Mouse (Mus musculus) midbrain, embryonic 11.5 days (tissue): ENCODE measurements at regions not wholly inside any gene's neighbourhood (a gene's known extent, or its start where the extent isn't known, plus 50 kb on each side); places are given as distances from the start of the nearest gene placed in this dataset.
A peak's percentile ranks its signal among the peaks of the same experiment; 100 is the strongest.

ENCODE experiments used
- ATAC-seq: fragments of 200-750 bp; cut with Nextera tagmentation; 2 replicates; pipeline ENCODE4 v1.8.0; 2017; ENCODE audit warnings: moderate TSS enrichment, moderate library complexity; ENCODE audit not compliant: low FRiP score
- DNase-seq: peaks from one replicate; pipeline ENCODE4 v3.0.0; 2015; ENCODE audit warnings: low spot score; ENCODE audit errors: missing footprints
- H3K27ac ChIP-seq: fragments of 300-500 bp; sonication (generic); 2 replicates; pipeline ENCODE4 v1.5.1; 2014; ENCODE audit warnings: low read depth, low read length
- H3K27me3 ChIP-seq: fragments of 300-500 bp; sonication (generic); 2 replicates; pipeline ENCODE4 v1.6.1; 2014; ENCODE audit warnings: mild to moderate bottlenecking, low read length, moderate library complexity, mixed read lengths; ENCODE audit not compliant: control insufficient read depth, insufficient read depth
- H3K36me3 ChIP-seq: fragments of 300-500 bp; sonication (generic); 2 replicates; pipeline ENCODE4 v1.6.1; 2014; ENCODE audit warnings: mild to moderate bottlenecking, low read length, moderate library complexity, mixed read lengths; ENCODE audit not compliant: control insufficient read depth, insufficient read depth
- H3K4me1 ChIP-seq: fragments of 300-500 bp; sonication (generic); 2 replicates; pipeline ENCODE4 v1.6.1; 2014; ENCODE audit warnings: low read length; ENCODE audit not compliant: control insufficient read depth, insufficient read depth
- H3K4me2 ChIP-seq: fragments of 300-500 bp; sonication (generic); 2 replicates; pipeline ENCODE4 v1.6.1; 2014; ENCODE audit warnings: mild to moderate bottlenecking, moderate library complexity
- H3K4me3 ChIP-seq: fragments of 300-500 bp; sonication (generic); 2 replicates; pipeline ENCODE4 v1.5.1; 2014; ENCODE audit warnings: low read depth, low read length
- H3K9ac ChIP-seq: fragments of 300-500 bp; sonication (generic); 2 replicates; pipeline ENCODE4 v1.6.1; 2014; ENCODE audit warnings: low read length
- H3K9me3 ChIP-seq: fragments of 300-500 bp; sonication (generic); 2 replicates; pipeline ENCODE4 v1.6.1; 2016; ENCODE audit warnings: low read length; ENCODE audit not compliant: control insufficient read depth
- WGBS: fragments of 180-500 bp; shearing (Covaris S2); extraction: QIAGEN DNeasy Blood & Tissue Kit; methylation state at CpG from one replicate; pipeline ENCODE4 v1.1.7; 2014; 5-methylcytosine and 5-hydroxymethylcytosine counted together

DNA sequence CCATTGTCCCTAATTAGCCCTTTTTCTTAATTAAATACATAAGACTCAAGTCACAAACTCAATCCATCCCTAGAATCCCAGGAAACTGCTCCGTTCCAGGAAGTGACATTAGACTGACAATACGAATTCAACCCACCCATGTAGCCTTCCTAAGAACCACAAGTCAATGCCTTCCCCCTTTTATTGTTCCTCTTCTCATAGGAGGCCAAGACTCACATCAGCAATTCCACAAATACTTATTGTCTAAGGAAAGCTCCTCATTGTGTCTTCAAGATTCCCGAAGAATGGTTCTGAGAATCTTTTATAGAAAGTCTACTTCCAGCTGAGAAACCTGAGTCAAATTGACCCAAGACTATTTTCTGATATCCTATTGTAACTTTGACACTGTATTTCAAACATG lies 147.3 kb downstream of the Dmac1 start:
- WGBS: 90% methylated on average over 3 of the region's 3 CpGs
- Histone ChIP-seq H3K4me1 (no peaks in the 10 kb centered on the region), H3K27me3 (no peaks in the 10 kb centered on the region), H3K36me3 (no peaks in the 10 kb centered on the region), H3K9me3 (no peaks in the 10 kb centered on the region), H3K4me2 (no peak overlapping the region), H3K4me3 (no peak overlapping the region), H3K27ac (no peak overlapping the region), H3K9ac (no peak overlapping the region)
- ATAC-seq: no peak
- no peak for DNase-seq

DNA sequence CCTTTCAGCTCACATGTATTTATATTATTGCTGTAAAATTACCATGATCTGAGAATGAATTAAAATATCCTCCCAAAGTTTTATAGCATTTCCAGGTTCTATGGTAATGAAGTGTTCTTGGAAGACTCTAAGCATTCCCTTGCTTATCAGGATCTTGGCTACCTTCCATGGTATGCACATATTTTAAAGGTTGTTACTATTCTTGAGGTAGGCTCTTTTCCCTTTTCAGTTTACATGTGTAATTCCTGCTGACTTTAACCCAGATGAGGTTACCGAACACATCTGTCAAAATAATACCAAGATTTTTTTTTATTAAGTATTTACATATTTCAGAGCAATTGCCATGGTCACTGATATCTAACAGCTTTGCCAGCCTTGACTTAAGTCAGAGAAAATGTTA lies 162.2 kb downstream of the Dmac1 start:
- ATAC-seq (no peak), DNase-seq (no peak)
- WGBS: 81% methylated on average over 1 of the region's 1 CpGs
- H3K4me2 ChIP-seq: no peak overlapping the region
- no peaks in the 10 kb centered on the region for H3K4me1 ChIP-seq
- H3K9ac ChIP-seq: no peak overlapping the region
- no peak overlapping the region for H3K27ac ChIP-seq
- no peaks in the 10 kb centered on the region for H3K27me3 ChIP-seq
- H3K9me3 ChIP-seq: no peaks in the 10 kb centered on the region
- H3K36me3 ChIP-seq: no peaks in the 10 kb centered on the region
- no peak overlapping the region for H3K4me3 ChIP-seq

DNA sequence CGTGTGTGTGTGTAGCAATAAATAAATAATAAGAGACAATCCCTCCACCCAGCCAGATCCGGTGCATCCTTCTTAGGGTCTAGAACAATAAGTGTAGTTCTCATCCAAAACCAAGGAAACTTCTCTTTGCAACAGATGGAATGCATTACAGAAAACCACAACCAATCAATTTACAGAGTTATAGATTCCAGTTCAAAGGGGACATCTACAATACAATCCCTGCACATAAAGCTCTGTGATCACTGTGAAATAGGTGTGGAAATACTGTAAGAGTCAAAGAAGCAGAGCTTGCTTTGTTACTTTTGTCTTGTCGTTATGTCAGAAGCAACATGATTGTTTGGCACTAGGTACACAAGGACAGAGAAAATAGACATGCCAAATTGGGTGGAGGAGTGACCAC lies 162.8 kb downstream of the Dmac1 start:
- DNase-seq: no peak
- no peak overlapping the region for H3K4me3 ChIP-seq

DNA sequence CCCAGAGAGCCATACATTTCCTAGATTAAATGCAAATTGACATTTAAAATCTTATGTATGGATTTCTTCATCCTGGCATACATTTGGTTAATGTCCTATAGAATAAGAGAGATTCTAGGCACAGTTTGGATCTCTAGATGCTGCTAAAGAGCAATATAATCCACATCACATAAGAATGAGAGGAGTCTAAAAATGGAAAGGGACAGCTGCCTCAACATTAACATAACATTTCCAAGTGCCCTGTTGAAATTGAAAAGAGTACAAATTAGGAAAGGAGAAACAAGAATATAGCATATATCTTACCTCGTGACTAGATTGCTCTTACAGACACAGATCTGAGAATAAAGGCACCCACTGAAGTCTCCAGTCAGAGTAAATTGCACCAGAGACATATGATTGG lies 212.3 kb downstream of the Dmac1 start:
- Histone ChIP-seq H3K4me3 (no peak overlapping the region), H3K36me3 (no peaks in the 10 kb centered on the region), H3K27ac (no peak overlapping the region), H3K27me3 (no peaks in the 10 kb centered on the region), H3K9me3 (no peaks in the 10 kb centered on the region), H3K4me1 (no peaks in the 10 kb centered on the region), H3K4me2 (no peak overlapping the region), H3K9ac (no peak overlapping the region)
- ATAC-seq (no peak), DNase-seq (no peak)
- WGBS: 83% methylated on average over 1 of the region's 1 CpGs

More for the DNA sequence above, 162.8 kb downstream of the Dmac1 start:
- Histone ChIP-seq H3K9ac (no peak overlapping the region), H3K9me3 (no peaks in the 10 kb centered on the region), H3K27me3 (no peaks in the 10 kb centered on the region), H3K4me1 (no peaks in the 10 kb centered on the region), H3K27ac (no peak overlapping the region), H3K4me2 (no peak overlapping the region), H3K36me3 (no peaks in the 10 kb centered on the region)
- ATAC-seq: no peak
- 82% methylated on average over 3 of the region's 3 CpGs for WGBS

DNA sequence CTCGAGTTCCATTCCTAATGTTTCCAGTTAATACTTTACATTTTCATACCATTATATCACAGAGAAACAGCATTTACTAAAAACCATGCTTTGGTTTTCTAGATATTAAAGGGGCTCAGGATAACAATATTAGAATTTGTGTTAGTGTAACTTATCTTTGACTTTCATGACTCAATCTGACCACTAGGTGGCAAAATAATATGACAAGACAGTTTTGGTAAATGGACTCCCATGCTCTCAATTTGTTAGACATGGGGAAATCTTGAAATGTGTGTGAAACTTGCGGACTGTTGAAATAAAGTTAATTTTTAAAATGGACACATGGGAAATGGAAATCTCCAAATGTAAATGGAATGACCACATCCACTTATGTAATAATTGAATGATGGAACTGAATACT lies 214.8 kb downstream of the Dmac1 start:
- Histone ChIP-seq H3K27me3 (no peaks in the 10 kb centered on the region), H3K4me2 (no peak overlapping the region), H3K27ac (no peak overlapping the region), H3K36me3 (no peaks in the 10 kb centered on the region), H3K4me3 (no peak overlapping the region), H3K4me1 (no peaks in the 10 kb centered on the region), H3K9ac (no peak overlapping the region), H3K9me3 (no peaks in the 10 kb centered on the region)
- ATAC-seq (no peak), DNase-seq (peak; percentile 90)
- 80% methylated on average over 2 of the region's 2 CpGs for whole genome bisulfite sequencing

DNA sequence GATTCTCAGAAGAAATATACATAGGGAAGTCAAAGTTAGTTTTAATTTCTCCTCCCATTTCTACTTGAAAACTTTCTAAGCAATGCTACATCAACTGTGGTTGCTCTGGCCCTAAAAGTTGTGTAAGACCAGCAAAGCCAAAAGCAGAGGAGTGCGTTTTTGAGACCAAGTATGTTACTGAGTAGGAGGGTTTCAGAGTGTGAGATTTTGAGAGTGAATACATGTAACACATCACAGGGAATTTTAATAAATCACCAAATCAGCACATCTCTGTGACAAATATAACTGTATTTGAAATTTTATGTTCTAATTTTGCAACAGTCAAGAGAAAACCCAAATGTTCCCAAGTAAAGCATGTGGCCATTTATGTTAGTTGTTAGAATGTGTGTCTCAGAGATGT lies 234.6 kb downstream of the Dmac1 start:
- H3K36me3 ChIP-seq: no peaks in the 10 kb centered on the region
- no peak overlapping the region for H3K27ac ChIP-seq
- no peak overlapping the region for H3K4me3 ChIP-seq
- no peak for DNase-seq
- H3K9ac ChIP-seq: no peak overlapping the region
- H3K27me3 ChIP-seq: no peaks in the 10 kb centered on the region
- no peak for ATAC-seq
- 91% methylated on average over 1 of the region's 1 CpGs for WGBS
- H3K4me2 ChIP-seq: no peak overlapping the region
- no peaks in the 10 kb centered on the region for H3K4me1 ChIP-seq
- H3K9me3 ChIP-seq: no peaks in the 10 kb centered on the region

DNA sequence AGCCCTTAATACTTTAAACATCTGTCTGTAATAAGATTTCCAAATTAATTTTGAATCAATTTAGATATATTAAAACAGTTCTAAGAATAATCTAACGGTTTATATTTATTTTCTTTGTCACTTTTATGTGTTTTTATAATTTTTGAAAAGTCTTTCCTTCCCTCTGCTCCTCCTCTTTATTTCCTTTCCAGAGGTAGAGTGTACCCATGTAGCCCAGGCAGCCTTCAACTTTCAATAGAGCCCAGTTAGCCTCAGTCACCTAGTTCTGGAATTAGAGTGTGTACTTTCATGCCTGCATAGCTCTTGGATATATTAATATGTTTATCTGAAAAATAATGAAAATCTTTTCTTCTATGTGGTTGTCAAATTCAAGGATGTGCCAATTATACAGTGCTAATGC lies 235.5 kb downstream of the Dmac1 start:
- DNase-seq (no peak), ATAC-seq (no peak)
- H3K9ac ChIP-seq: no peak overlapping the region
- H3K36me3 ChIP-seq: no peaks in the 10 kb centered on the region
- H3K4me2 ChIP-seq: no peak overlapping the region
- no peaks in the 10 kb centered on the region for H3K4me1 ChIP-seq
- H3K27ac ChIP-seq: no peak overlapping the region
- H3K4me3 ChIP-seq: no peak overlapping the region
- no peaks in the 10 kb centered on the region for H3K9me3 ChIP-seq
- H3K27me3 ChIP-seq: no peaks in the 10 kb centered on the region
- 76% methylated on average over 1 of the region's 1 CpGs for WGBS

DNA sequence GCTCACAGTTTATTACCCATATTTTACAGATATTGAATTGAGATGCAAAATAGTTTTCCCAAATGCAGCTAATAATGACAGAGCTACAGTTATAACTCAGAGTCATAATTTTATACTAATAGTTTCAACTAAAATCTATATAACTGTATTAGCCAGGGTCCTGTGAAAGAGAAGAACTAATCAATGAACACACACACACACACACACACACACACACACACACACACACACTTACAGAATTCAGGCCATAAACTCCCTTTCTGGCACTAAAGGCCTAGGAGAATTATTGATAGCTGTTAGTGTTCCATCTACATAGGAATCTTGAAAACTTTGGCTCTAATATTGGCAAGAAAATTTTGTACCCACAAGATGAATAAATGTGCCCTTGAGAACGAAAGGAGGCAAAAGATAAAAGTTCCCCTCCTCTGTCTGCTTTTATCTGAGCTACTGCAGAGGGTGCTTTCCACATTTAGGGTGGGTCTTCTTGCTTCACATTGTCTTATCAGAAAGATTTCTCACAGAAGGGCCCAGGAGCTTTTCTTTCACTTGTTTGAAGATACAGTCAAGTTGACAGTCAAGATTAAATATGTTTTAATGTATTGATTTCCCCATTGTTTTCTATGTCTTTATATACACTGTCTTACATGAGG lies 236.1 kb downstream of the Dmac1 start:
- no peaks in the 10 kb centered on the region for H3K4me1 ChIP-seq
- H3K4me3 ChIP-seq: no peak overlapping the region
- H3K9me3 ChIP-seq: no peaks in the 10 kb centered on the region
- H3K4me2 ChIP-seq: no peak overlapping the region
- no peaks in the 10 kb centered on the region for H3K36me3 ChIP-seq
- no peak overlapping the region for H3K27ac ChIP-seq
- ATAC-seq (no peak), DNase-seq (no peak)
- WGBS: 75% methylated on average over 1 of the region's 1 CpGs
- no peak overlapping the region for H3K9ac ChIP-seq
- H3K27me3 ChIP-seq: no peaks in the 10 kb centered on the region
